Mouse (Mus musculus) layer of hippocampus, adult 2 months (tissue): Measurements from ENCODE around the gene Gm20888. TPM values are rescaled to one million over a fixed set of nuclear protein-coding genes. Genes with fewer than 3 reads are reported as not detected.
"Not testable (repeated sequence)": the region's sequence is repeated elsewhere in the genome, so short reads cannot be mapped to it uniquely, and the experiment has no call there.

Source experiments
- DNase-seq, 2 experiments: peaks; one replicate each; pipeline ENCODE4 v3.0.0; 2022; ENCODE audit warnings: low spot score in 2 of 2
- H3K27ac ChIP-seq: fragments of 200-600 bp; 2 replicates; pipeline ENCODE4 v1.8.1; 2022
- H3K4me3 ChIP-seq: fragments of 200-600 bp; 2 replicates; pipeline ENCODE4 v1.8.1; 2022; ENCODE audit warnings: mild to moderate bottlenecking
- long read RNA-seq, 2 experiments: library from polyadenylated mRNA; stranded (forward); transcript quantifications; one replicate each; pipeline ENCODE4 v2.0.0; 2021; ENCODE audit warnings: borderline mapping rate in 2 of 2
- total RNA-seq, 2 experiments: library from RNA; stranded (reverse); gene quantifications; 2 replicates each; pipeline ENCODE4 v1.2.3; 2021

Gene Gm20888
- total RNA-seq = not detected
- long read RNA-seq, experiment 1 = 0 reads
- long read RNA-seq, experiment 2 = 0 reads

GRCm38 (mm10) chrY:70441582-70441981 lies at the start of gene Gm20888:
Gene Gm20888, plus strand, starts transcription at chrY:70441882.
- DNase-seq = not testable (repeated sequence)

More at GRCm38 (mm10) chrY:70441582-70441981, at the start of gene Gm20888:
- H3K4me3 ChIP-seq, H3K27ac ChIP-seq: not testable (repeated sequence)

Other genes with a start within 250 kb of the Gm20888 start
- not detected for gene Gm21118, start 168.2 kb upstream of the Gm20888 start, total RNA-seq
- not detected for gene Gm29423, start 138.6 kb upstream of the Gm20888 start, total RNA-seq
- gene Gm29644, start 138.5 kb upstream of the Gm20888 start, total RNA-seq = not detected